Mouse (Mus musculus) lung, adult 2 months (tissue): ENCODE data around the gene Calr3.

Experiments used
- CTCF ChIP-seq: fragments of 200-500 bp; IDR thresholded peaks from 2 replicates; pipeline ENCODE4 v1.5.1; 2011; ENCODE audit warnings: mild to moderate bottlenecking, low read length, control low read depth; ENCODE audit not compliant: insufficient read depth
- POLR2A ChIP-seq: fragments of 200-500 bp; IDR thresholded peaks from 2 replicates; pipeline ENCODE4 v1.6.1; 2011; ENCODE audit warnings: low read depth, mild to moderate bottlenecking, control low read depth, low read length, borderline replicate concordance; ENCODE audit errors: extremely low read depth

DNA sequence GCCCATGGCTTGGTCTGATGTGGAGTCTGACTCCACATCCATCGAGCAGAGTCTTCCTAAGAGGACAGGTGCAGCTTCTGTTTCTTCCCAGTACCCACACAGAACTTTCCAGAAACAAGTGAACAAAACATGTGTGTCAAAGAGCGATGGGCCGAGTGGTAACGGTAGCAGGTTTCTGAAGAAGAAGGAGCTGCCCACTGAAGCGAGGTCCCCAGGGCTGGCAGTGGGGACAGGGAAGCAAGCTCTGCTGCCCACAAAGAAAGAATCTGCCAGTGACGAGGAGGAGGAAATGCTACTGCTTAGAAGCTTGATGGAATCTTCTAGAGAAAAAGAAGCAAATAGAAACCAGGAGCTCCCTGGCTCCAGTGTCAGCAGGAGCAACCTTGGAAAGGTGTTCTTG is 1.4 kb upstream of the Calr3 start:
- TF ChIP-seq POLR2A, result no peak
- TF ChIP-seq CTCF, result no peak
